Comparison of ENCODE assay signal across 9 mouse cellular contexts in genomic region chr11:79071082-79071972, GRCm38 (mm10).
DNase-seq lines count a peak whose midpoint lies in the region; ATAC-seq lines count a peak whose summit lies in the region.
"Had no signal": no experiment of that assay in that cellular context is flagged by ENCODE, and none has a peak within 500 bp of the region (broad histone marks: within the 10 kb centered on the region; RNA-seq: fewer than 3 reads in every experiment).

No protein-coding gene starts in this region.

- H3K4me1 ChIP-seq in midbrain, embryonic 11.5 days (ENCODE audit: control insufficient read depth, insufficient read depth, low read length), result peaks cover 6% of the 10 kb centered on the region
- H3K4me1 ChIP-seq in midbrain, embryonic 14.5 days (ENCODE audit: control insufficient read depth, insufficient read depth, low read length), result peaks cover 6% of the 10 kb centered on the region
- peaks cover 10% of the 10 kb centered on the region; the same call in 1 of the 2 replicates for H3K4me1 ChIP-seq in intestine, embryonic 15.5 days (replicated peaks)
- H3K4me1 ChIP-seq in stomach, embryonic 15.5 days, result peaks cover 11% of the 10 kb centered on the region; the same call in 1 of the 2 replicates

- no peak for ATAC-seq in midbrain, embryonic 11.5 days (ENCODE audit: low FRiP score)
- ATAC-seq in midbrain, embryonic 14.5 days (ENCODE audit: low FRiP score, low TSS enrichment), result no peak
- peak; percentile 67; the same call in 1 of the 2 replicates for ATAC-seq in intestine, embryonic 15.5 days
- ATAC-seq in stomach, embryonic 15.5 days (ENCODE audit: insufficient read depth, low FRiP score, low read depth), result peak; percentile 89
- no peak for ATAC-seq in cerebellum, adult (ENCODE audit: insufficient number of reproducible peaks, low FRiP score, low TSS enrichment)

- H3K4me2 ChIP-seq in midbrain, embryonic 11.5 days, result no peak overlapping the region
- H3K4me2 ChIP-seq in midbrain, embryonic 14.5 days (ENCODE audit: low read length), result no peak overlapping the region
- H3K4me2 ChIP-seq in intestine, embryonic 15.5 days (replicated peaks), result no peak overlapping the region
- H3K4me2 ChIP-seq in stomach, embryonic 15.5 days, result no peak overlapping the region
- H3K4me2 ChIP-seq: neural tube, embryonic 13.5 days had no signal

- 0 out of 2 replicates have a peak overlapping the region, but pooled peaks have one; percentile 1 for H3K27ac ChIP-seq in midbrain, embryonic 11.5 days (ENCODE audit: low read depth, low read length)
- no peak overlapping the region for H3K27ac ChIP-seq in midbrain, embryonic 14.5 days (replicated peaks; ENCODE audit: low read depth, low read length)
- H3K27ac ChIP-seq in intestine, embryonic 15.5 days, result no peak overlapping the region
- H3K27ac ChIP-seq in stomach, embryonic 15.5 days, result no peak overlapping the region
- H3K27ac ChIP-seq: neural tube, embryonic 13.5 days had no signal

- no peaks in the 10 kb centered on the region for H3K27me3 ChIP-seq in midbrain, embryonic 11.5 days (ENCODE audit: control insufficient read depth, insufficient read depth, low read length)
- H3K27me3 ChIP-seq in midbrain, embryonic 14.5 days (ENCODE audit: control insufficient read depth, insufficient read depth, low read length), result no peaks in the 10 kb centered on the region
- H3K27me3 ChIP-seq in intestine, embryonic 15.5 days (replicated peaks), result no peaks in the 10 kb centered on the region
- no peaks in the 10 kb centered on the region for H3K27me3 ChIP-seq in stomach, embryonic 15.5 days (replicated peaks)
- H3K27me3 ChIP-seq: neural tube, embryonic 13.5 days had no signal

- H3K9me3 ChIP-seq in midbrain, embryonic 11.5 days (ENCODE audit: control insufficient read depth, low read length), result no peaks in the 10 kb centered on the region
- no peaks in the 10 kb centered on the region for H3K9me3 ChIP-seq in midbrain, embryonic 14.5 days (ENCODE audit: control insufficient read depth, low read length)
- H3K9me3 ChIP-seq in intestine, embryonic 15.5 days, result no peaks in the 10 kb centered on the region
- H3K9me3 ChIP-seq in stomach, embryonic 15.5 days, result no peaks in the 10 kb centered on the region
- H3K9me3 ChIP-seq: neural tube, embryonic 13.5 days had no signal

- no peaks in the 10 kb centered on the region for H3K36me3 ChIP-seq in midbrain, embryonic 11.5 days (ENCODE audit: control insufficient read depth, insufficient read depth, low read length)
- no peaks in the 10 kb centered on the region for H3K36me3 ChIP-seq in midbrain, embryonic 14.5 days (ENCODE audit: control insufficient read depth, insufficient read depth, low read length)
- no peaks in the 10 kb centered on the region for H3K36me3 ChIP-seq in intestine, embryonic 15.5 days
- no peaks in the 10 kb centered on the region for H3K36me3 ChIP-seq in stomach, embryonic 15.5 days

- DNase-seq in midbrain, embryonic 11.5 days (ENCODE audit: low spot score, missing footprints), result no peak
- DNase-seq in midbrain, embryonic 14.5 days, result no peak
- peak; percentile 81 for DNase-seq in brain, adult 2 months (ENCODE audit: low read depth, low spot score)
- no peak for DNase-seq in T-cell, adult 2 months (ENCODE audit: low spot score)
- DNase-seq in gastrocnemius, adult 8-10 months (ENCODE audit: low spot score in 2 of 2), result no peak

- H3K9ac ChIP-seq in midbrain, embryonic 11.5 days (ENCODE audit: low read length), result no peak overlapping the region
- H3K9ac ChIP-seq in midbrain, embryonic 14.5 days (replicated peaks; ENCODE audit: low read length), result no peak overlapping the region
- H3K9ac ChIP-seq in intestine, embryonic 15.5 days, result no peak overlapping the region
- H3K9ac ChIP-seq in stomach, embryonic 15.5 days, result no peak overlapping the region
- H3K9ac ChIP-seq: neural tube, embryonic 13.5 days had no signal

- H3K4me3 ChIP-seq in midbrain, embryonic 11.5 days (ENCODE audit: low read depth, low read length), result no peak overlapping the region
- H3K4me3 ChIP-seq in midbrain, embryonic 14.5 days (replicated peaks; ENCODE audit: low read depth, low read length), result no peak overlapping the region
- no peak overlapping the region for H3K4me3 ChIP-seq in intestine, embryonic 15.5 days (replicated peaks)
- H3K4me3 ChIP-seq in stomach, embryonic 15.5 days (replicated peaks), result no peak overlapping the region
- H3K4me3 ChIP-seq: neural tube, embryonic 13.5 days had no signal

- WGBS in midbrain, embryonic 11.5 days, result 88% methylated on average over 7 of the region's 7 CpGs
- 83% methylated on average over 7 of the region's 7 CpGs for WGBS in midbrain, embryonic 14.5 days
- WGBS in intestine, embryonic 15.5 days, result 70% methylated on average over 7 of the region's 7 CpGs
- 81% methylated on average over 7 of the region's 7 CpGs for WGBS in stomach, embryonic 15.5 days

Comparison
In these comparisons a context has a peak if more than half of its experiments do, and no peak if none do; other contexts are left out.
1. ATAC-seq: peak in intestine, embryonic 15.5 days (single experiment) and stomach, embryonic 15.5 days (single experiment); none in midbrain, embryonic 11.5 days (single experiment), midbrain, embryonic 14.5 days (single experiment) and cerebellum, adult (single experiment).